Comparison of ENCODE assay signal across 8 mouse cellular contexts in genomic region chr9:62549809-62550208, GRCm38 (mm10). TPM values are rescaled to one million over a fixed set of nuclear protein-coding genes. Genes with fewer than 3 reads are reported as not detected.
DNase-seq lines count a peak whose midpoint lies in the region.

No protein-coding gene starts in this region.

- H3K27ac ChIP-seq in limb, embryonic 10.5 days, result no peak overlapping the region

- no peaks in the 10 kb centered on the region for H3K36me3 ChIP-seq in limb, embryonic 10.5 days

- intact Hi-C loops in gastrocnemius, postnatal 36 days (cut with DNase I), result loop anchor here (1.0 to 5.0 kb wide), 3 partner anchors 80 to 227 kb away; no protein-coding TSS in a partner anchor

- no peaks in the 10 kb centered on the region for H3K27me3 ChIP-seq in limb, embryonic 10.5 days (ENCODE audit: low read depth, poor library complexity, severe bottlenecking)

- H3K9me3 ChIP-seq in limb, embryonic 10.5 days (replicated peaks), result no peaks in the 10 kb centered on the region

- DNase-seq in 3134 (ENCODE audit: extremely low read depth, insufficient read length, low spot score), result peak; percentile 39
- peak; percentile 90 for DNase-seq in adrenal gland, adult 2 months
- peak; percentile 96 for DNase-seq in embryo, embryonic 10.5 days (ENCODE audit: low spot score)
- DNase-seq in gastrocnemius, postnatal 36 days, result peak; percentile 86 to 93
- peak; percentile 73 to 93 for DNase-seq in kidney, adult 8-10 months
- DNase-seq in limb, embryonic 10.5 days (ENCODE audit: low spot score), result peak; percentile 96
- DNase-seq in naive thymus-derived CD4-positive, alpha-beta T cell, adult 2 months (ENCODE audit: low read depth), result peak; percentile 86
- DNase-seq in spleen, postnatal 4 days (ENCODE audit: low spot score in 2 of 2), result peak; percentile 75 to 92

- peaks cover 10% of the 10 kb centered on the region; the same call in 1 of the 2 replicates for H3K4me1 ChIP-seq in limb, embryonic 10.5 days

- no peak overlapping the region for H3K4me3 ChIP-seq in limb, embryonic 10.5 days

- 6% methylated on average over 8 of the region's 8 CpGs for WGBS in limb, embryonic 10.5 days

RNA-seq across cellular contexts. Expression of gene Coro2b, which starts 13.0 kb away (rescaled TPM):
- total RNA-seq in adrenal gland, adult 2 months (2021), result 10 to 100 TPM; 13.1 to 15.3 TPM
- polyA plus RNA-seq in adrenal gland, adult 2 months (2012; rRNA removed), result 14.3 and 15.5 TPM in 2 replicates
- total RNA-seq in gastrocnemius, postnatal 36 days (2021), result 1 to 10 TPM; 5.5 to 6.8 TPM
- 5.6 and 6.2 TPM in 2 replicates for polyA plus RNA-seq in limb, embryonic 10.5 days (2016; fragmentation: Nextera tagmentation; extraction: Ambion mirVana)

Comparison
In these comparisons a context has a peak if more than half of its experiments do, and no peak if none do; other contexts are left out.
1. DNase-seq: peak in every context shown above with its lines; median percentile 96 in embryo, embryonic 10.5 days; 96 in limb, embryonic 10.5 days; 90 in adrenal gland, adult 2 months; 90 in gastrocnemius, postnatal 36 days; 86 in naive thymus-derived CD4-positive, alpha-beta T cell, adult 2 months; 84 in spleen, postnatal 4 days; 83 in kidney, adult 8-10 months; 39 in 3134.